Comparison of ENCODE assay signal across 8 mouse cellular contexts in the genomic region with DNA sequence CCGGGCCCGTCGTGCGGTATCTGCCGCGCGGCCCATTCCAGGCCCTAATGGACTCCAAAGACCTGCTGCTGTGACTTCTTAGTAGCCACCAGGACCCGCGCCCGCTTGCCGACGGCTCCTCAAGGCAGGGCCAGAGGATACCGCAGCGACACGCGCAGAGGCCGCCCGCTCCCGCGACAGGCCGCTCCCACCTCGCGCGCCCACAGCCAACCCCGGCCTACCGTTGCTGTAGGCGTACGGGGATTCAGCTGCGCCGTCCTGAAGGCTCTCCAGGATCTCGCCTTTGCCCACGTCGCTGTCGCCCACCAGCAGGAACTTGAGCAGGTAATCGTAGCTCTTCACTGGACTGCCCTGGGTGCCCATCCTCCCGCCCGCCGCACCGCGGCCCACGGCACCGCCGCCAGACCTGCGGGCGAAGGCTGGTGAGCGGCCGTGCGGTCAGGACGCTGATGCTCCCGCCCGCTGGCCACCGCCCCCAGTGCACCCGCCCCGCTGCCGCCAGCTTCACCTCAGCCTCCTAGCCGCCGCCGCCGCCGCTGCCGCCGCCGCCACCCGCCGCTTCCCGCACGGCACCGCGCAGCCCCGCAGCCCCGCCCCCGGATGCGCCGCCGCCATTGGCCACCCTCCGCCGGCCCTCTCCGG. TPM values are rescaled to one million over a fixed set of nuclear protein-coding genes. Genes with fewer than 3 reads are reported as not detected.
DNase-seq lines count a peak whose midpoint lies in the region; ATAC-seq and TF ChIP-seq lines count a peak whose summit lies in the region.

A gene (minus strand): TSS at position 584 of the 642 bp plus-strand sequence.

- H3K27ac ChIP-seq in cerebellum, adult 2 months (ENCODE audit: insufficient read depth, low read length), result peak within 1 kb of the TSS; percentile 85
- peak within 1 kb of the TSS; percentile 96 for H3K27ac ChIP-seq in heart, embryonic 12.5 days (ENCODE audit: poor library complexity, severe bottlenecking)
- peak within 1 kb of the TSS; percentile 95 for H3K27ac ChIP-seq in stomach, postnatal 0 days (replicated peaks)

- peak within 1 kb of the TSS; percentile 90 for H3K4me3 ChIP-seq in cerebellum, adult 2 months (replicated peaks; ENCODE audit: insufficient read depth, low read depth, low read length)
- peak within 1 kb of the TSS; percentile 85 for H3K4me3 ChIP-seq in C2C12 (ENCODE audit: insufficient read depth, poor library complexity, severe bottlenecking)
- peak within 1 kb of the TSS; percentile 83 for H3K4me3 ChIP-seq in heart, embryonic 12.5 days
- peak within 1 kb of the TSS; percentile 92 for H3K4me3 ChIP-seq in stomach, postnatal 0 days (ENCODE audit: low read depth, low read length)

- TF ChIP-seq EP300 in stomach, postnatal 0 days (optimal IDR thresholded peaks at IDR 0.05), result no peak

- TF ChIP-seq POLR2A in cerebellum, adult 2 months (IDR thresholded peaks at IDR 0.05; ENCODE audit: borderline replicate concordance, insufficient read depth, low read length), result no peak

- H3K27me3 ChIP-seq in cerebellum, adult 2 months (ENCODE audit: control insufficient read depth, insufficient read depth, low read length), result no peaks in the 10 kb centered on the region
- no peaks in the 10 kb centered on the region for H3K27me3 ChIP-seq in C2C12 (ENCODE audit: control insufficient read depth, insufficient read depth, insufficient read length)
- no peaks in the 10 kb centered on the region for H3K27me3 ChIP-seq in heart, embryonic 12.5 days (replicated peaks)
- H3K27me3 ChIP-seq in stomach, postnatal 0 days (ENCODE audit: control insufficient read depth, insufficient read depth, low read length), result no peaks in the 10 kb centered on the region

- H3K36me3 ChIP-seq in C2C12 (ENCODE audit: control insufficient read depth, insufficient read depth), result peaks cover 6% of the 10 kb centered on the region
- H3K36me3 ChIP-seq in heart, embryonic 12.5 days, result peaks cover 15% of the 10 kb centered on the region
- H3K36me3 ChIP-seq in stomach, postnatal 0 days (ENCODE audit: control insufficient read depth, insufficient read depth, low read length), result no peaks in the 10 kb centered on the region

- H3ac ChIP-seq in C2C12 (ENCODE audit: control insufficient read depth, insufficient read length, low read depth), result peak within 1 kb of the TSS; percentile 97

- WGBS in cerebellum, adult 2 months, result under 1% methylated on average over 66 of the region's 78 CpGs
- WGBS in heart, embryonic 12.5 days, result under 1% methylated on average over 76 of the region's 78 CpGs
- under 1% methylated on average over 49 of the region's 78 CpGs for WGBS in stomach, postnatal 0 days

- peak within 1 kb of the TSS; percentile 95 for H3K9ac ChIP-seq in heart, embryonic 12.5 days
- H3K9ac ChIP-seq in stomach, postnatal 0 days (ENCODE audit: low read length), result peak within 1 kb of the TSS; percentile 94

- peaks cover 36% of the 10 kb centered on the region for H3K79me3 ChIP-seq in C2C12 (ENCODE audit: low read depth)

- H3K4me1 ChIP-seq in cerebellum, adult 2 months (ENCODE audit: control insufficient read depth, insufficient read depth, low read length), result peaks cover 17% of the 10 kb centered on the region
- H3K4me1 ChIP-seq in heart, embryonic 12.5 days (replicated peaks), result peaks cover 36% of the 10 kb centered on the region
- no peaks in the 10 kb centered on the region; the same call in none of the 2 replicates for H3K4me1 ChIP-seq in stomach, postnatal 0 days (replicated peaks; ENCODE audit: control insufficient read depth, insufficient read depth)

- H3K4me2 ChIP-seq in heart, embryonic 12.5 days, result peak within 1 kb of the TSS; percentile 94
- peak within 1 kb of the TSS; percentile 96 for H3K4me2 ChIP-seq in stomach, postnatal 0 days (replicated peaks; ENCODE audit: low read depth)

- DNase-seq in cerebellum, adult 2 months, result no peak
- DNase-seq in cerebellum, adult 11-12 months, result no peak
- peak; percentile 30 for DNase-seq in embryo, embryonic 10.5 days (ENCODE audit: low spot score)
- peak in 1 of 2 experiments; percentile 43 for DNase-seq in layer of hippocampus, postnatal 14 days (ENCODE audit: low spot score in 2 of 2)
- DNase-seq in lung, postnatal 14 days, result peak; percentile 37
- peak; percentile 66 for DNase-seq in stomach, postnatal 0 days (ENCODE audit: low spot score)

- no peak for TF ChIP-seq CTCF in cerebellum, adult 2 months (IDR thresholded peaks at IDR 0.05; ENCODE audit: borderline replicate concordance, insufficient read depth, low read depth, low read length)
- no peak for TF ChIP-seq CTCF in C2C12 (IDR thresholded peaks at IDR 0.05; ENCODE audit: control insufficient read depth, insufficient read depth, insufficient read length)
- TF ChIP-seq CTCF in stomach, postnatal 0 days (IDR thresholded peaks at IDR 0.05; ENCODE audit: low read depth), result no peak

- H3K9me3 ChIP-seq in heart, embryonic 12.5 days (replicated peaks), result no peaks in the 10 kb centered on the region
- H3K9me3 ChIP-seq in stomach, postnatal 0 days (ENCODE audit: control insufficient read depth, low read length), result no peaks in the 10 kb centered on the region

- ATAC-seq in heart, embryonic 12.5 days (ENCODE audit: insufficient number of reproducible peaks, low FRiP score), result peak; percentile 9; the same call in 1 of the 2 replicates
- no peak for ATAC-seq in stomach, postnatal 0 days (ENCODE audit: low FRiP score, low TSS enrichment)

- H3K79me2 ChIP-seq in C2C12 (ENCODE audit: control insufficient read depth, insufficient read depth), result peaks cover 51% of the 10 kb centered on the region

TF ChIP-seq in C2C12, 6 proteins besides CTCF, POLR2A, EP300 and RAD21:
- TF ChIP-seq CEBPB (IDR thresholded peaks at IDR 0.05; ENCODE audit: low read depth) (no peak), USF1 (IDR thresholded peaks at IDR 0.05; ENCODE audit: low read depth) (no peak), MYOD1 (IDR thresholded peaks at IDR 0.05; ENCODE audit: control insufficient read depth, insufficient read length, low read depth) (no peak), MAX (IDR thresholded peaks at IDR 0.05) (no peak), MYOG (IDR thresholded peaks at IDR 0.05; ENCODE audit: control insufficient read depth, extremely low read depth, insufficient read length) (no peak), FOSL1 (IDR thresholded peaks at IDR 0.05; ENCODE audit: insufficient read depth, low read length, poor library complexity, severe bottlenecking) (no peak)

RNA-seq across cellular contexts. Expression of the gene that starts here (rescaled TPM):
- 70.0 and 74.6 TPM in 2 replicates for polyA plus RNA-seq in cerebellum, adult 2 months (2012; rRNA removed)
- polyA plus RNA-seq in C2C12 (2012; fragmentation: generic; extraction: Trizol), result 14.4 TPM
- polyA plus RNA-seq in heart, embryonic 12.5 days (2016; fragmentation: Nextera tagmentation; extraction: Ambion mirVana), result 17.1 and 18.1 TPM in 2 replicates
- 10 to 100 TPM; 48.6 to 52.2 TPM for total RNA-seq in layer of hippocampus, postnatal 14 days (2021)
- polyA plus RNA-seq in stomach, postnatal 0 days (2015; fragmentation: Nextera tagmentation; extraction: Ambion mirVana), result 20.2 TPM in 2 replicates

Comparison
In these comparisons a context has a peak if more than half of its experiments do, and no peak if none do; other contexts are left out.
1. DNase-seq: peak in embryo, embryonic 10.5 days (single experiment), lung, postnatal 14 days (single experiment) and stomach, postnatal 0 days (single experiment); none in cerebellum, adult 2 months (0 of 2) and cerebellum, adult 11-12 months (single experiment).
2. Peak in every context shown above with its lines, with median percentiles within 50 percentile points of each other: H3K27ac ChIP-seq and H3K4me3 ChIP-seq.